Mouse (Mus musculus) CH12.LX (cell line): ENCODE measurements around the gene Bicc1.

ENCODE experiments used
- BHLHE40 ChIP-seq: IDR thresholded peaks from 2 replicates; pipeline ENCODE4 v1.6.1; 2011; ENCODE audit warnings: mild to moderate bottlenecking, low read depth, low read length, improper control_type of control experiment
- CTCF ChIP-seq, 2 experiments: IDR thresholded peaks in 1 of 2; conservative IDR thresholded peaks in 1 of 2; 2 replicates each; pipeline ENCODE4 v1.5.1; 2011 to 2012; ENCODE audit warnings: low read depth in 2 of 2, low read length in 2 of 2, improper control_type of control experiment in 1 of 2, inconsistent platforms in 1 of 2, mild to moderate bottlenecking in 1 of 2, moderate library complexity in 1 of 2
- EP300 ChIP-seq: IDR thresholded peaks from 2 replicates; pipeline ENCODE4 v1.6.1; 2011; ENCODE audit warnings: low read length, improper control_type of control experiment
- ETS1 ChIP-seq: conservative IDR thresholded peaks from 2 replicates; pipeline ENCODE4 v1.6.1; 2012; ENCODE audit warnings: low read depth, mild to moderate bottlenecking, inconsistent platforms, low read length, improper control_type of control experiment, moderate library complexity
- POLR2A ChIP-seq: IDR thresholded peaks from 2 replicates; pipeline ENCODE4 v1.6.1; 2011; ENCODE audit warnings: low read depth, mild to moderate bottlenecking, improper control_type of control experiment, low read length
- ZC3H11A ChIP-seq: IDR thresholded peaks from 2 replicates; pipeline ENCODE4 v1.6.1; 2012; ENCODE audit warnings: low read depth, mild to moderate bottlenecking, inconsistent platforms, low read length, improper control_type of control experiment
- ZNF384 ChIP-seq: IDR thresholded peaks from 2 replicates; pipeline ENCODE4 v1.6.1; 2012; ENCODE audit warnings: low read depth, low read length, improper control_type of control experiment, inconsistent platforms

GRCm38 (mm10) chr10:71093312-71093711, 66.2 kb downstream of the Bicc1 start:
- TF ChIP-seq CTCF (conservative IDR thresholded peaks at IDR 0.05 in 1 of 2, IDR thresholded peaks at IDR 0.05 in 1 of 2; ENCODE audit: low read depth in 2 of 2, low read length in 2 of 2), result peak in 1 of 2 experiments; percentile 10; a peak in 1 of 4 replicates
- no peak for TF ChIP-seq EP300
- TF ChIP-seq POLR2A, result no peak
- TF ChIP-seq BHLHE40, result no peak
- no peak for TF ChIP-seq ZNF384
- TF ChIP-seq ZC3H11A, result no peak
- TF ChIP-seq ETS1, result no peak
